Mouse (Mus musculus) midbrain, embryonic 14.5 days (tissue): Measurements from ENCODE around the gene Tspan5. TPM values are rescaled to one million over a fixed set of nuclear protein-coding genes. Genes with fewer than 3 reads are reported as not detected.

ENCODE experiments used
- ATAC-seq: fragments of 200-750 bp; cut with Nextera tagmentation; 2 replicates; pipeline ENCODE4 v1.8.0; 2017; ENCODE audit warnings: moderate number of reproducible peaks, moderate library complexity; ENCODE audit not compliant: low FRiP score, low TSS enrichment
- DNase-seq: peaks from one replicate; pipeline ENCODE4 v3.0.0-alpha.2; 2015
- H3K27ac ChIP-seq: fragments of 300-500 bp; sonication (generic); replicated peaks from 2 replicates; pipeline ENCODE4 v1.5.1; 2014; ENCODE audit warnings: mild to moderate bottlenecking, low read depth, low read length, moderate library complexity
- H3K27me3 ChIP-seq: fragments of 300-500 bp; sonication (generic); 2 replicates; pipeline ENCODE4 v1.6.1; 2014; ENCODE audit warnings: low read length, control low read depth, mixed read lengths; ENCODE audit not compliant: control insufficient read depth, insufficient read depth
- H3K36me3 ChIP-seq: fragments of 300-500 bp; sonication (generic); 2 replicates; pipeline ENCODE4 v1.6.1; 2014; ENCODE audit warnings: low read length, control low read depth; ENCODE audit not compliant: control insufficient read depth, insufficient read depth
- H3K4me1 ChIP-seq: fragments of 300-500 bp; sonication (generic); 2 replicates; pipeline ENCODE4 v1.6.1; 2014; ENCODE audit warnings: mild to moderate bottlenecking, antibody characterized with exemption, low read length, control low read depth; ENCODE audit not compliant: control insufficient read depth, insufficient read depth
- H3K4me2 ChIP-seq: fragments of 300-500 bp; sonication (generic); 2 replicates; pipeline ENCODE4 v1.6.1; 2014; ENCODE audit warnings: mild to moderate bottlenecking, low read length, moderate library complexity
- H3K4me3 ChIP-seq: fragments of 300-500 bp; sonication (generic); replicated peaks from 2 replicates; pipeline ENCODE4 v1.5.1; 2014; ENCODE audit warnings: low read depth, low read length
- H3K9ac ChIP-seq: fragments of 300-500 bp; sonication (generic); replicated peaks from 2 replicates; pipeline ENCODE4 v1.6.1; 2014; ENCODE audit warnings: mild to moderate bottlenecking, low read length, moderate library complexity
- H3K9me3 ChIP-seq: fragments of 300-500 bp; sonication (generic); 2 replicates; pipeline ENCODE4 v1.6.1; 2016; ENCODE audit warnings: low read length, control low read depth, mixed read lengths; ENCODE audit not compliant: control insufficient read depth
- WGBS: fragments of 180-500 bp; shearing (Covaris S2); extraction: QIAGEN DNeasy Blood & Tissue Kit; methylation state at CpG from one replicate; pipeline ENCODE4 v1.1.7; 2014; 5-methylcytosine and 5-hydroxymethylcytosine counted together
- polyA plus RNA-seq: library from polyadenylated mRNA; unstranded; fragments of >200 nt; fragmentation: Nextera tagmentation; extraction: Ambion mirVana; gene quantifications from 2 replicates; pipeline ENCODE4 v1.2.1, GENCODE M21; 2014

Gene Tspan5
- polyA plus RNA-seq, result 104 and 119 TPM in 2 replicates

- under 1% methylated on average over 82 of the region's 100 CpGs for WGBS
- no peaks in the 10 kb centered on the region for H3K27me3 ChIP-seq
- H3K9ac ChIP-seq, result peak within 1 kb of the TSS; percentile 78
- ATAC-seq, result peak; percentile 88
- peak within 1 kb of the TSS; percentile 94 for H3K27ac ChIP-seq
- no peaks in the 10 kb centered on the region for H3K9me3 ChIP-seq
- peak within 1 kb of the TSS; percentile 93 for H3K4me3 ChIP-seq
- no peaks in the 10 kb centered on the region for H3K36me3 ChIP-seq
- peak; percentile 96 for DNase-seq
- H3K4me1 ChIP-seq, result peaks cover 31% of the 10 kb centered on the region
- peak within 1 kb of the TSS; percentile 65 for H3K4me2 ChIP-seq
Observed at GRCm38 (mm10) chr3:138741649-138742565, at the start of gene Tspan5. Tspan5 (plus strand) TSS chr3:138742195.

- Histone ChIP-seq H3K36me3 (no peaks in the 10 kb centered on the region), H3K4me2 (no peak overlapping the region), H3K9me3 (no peaks in the 10 kb centered on the region), H3K9ac (no peak overlapping the region), H3K4me3 (no peak overlapping the region), H3K4me1 (no peaks in the 10 kb centered on the region), H3K27ac (no peak overlapping the region), H3K27me3 (no peaks in the 10 kb centered on the region)
- DNase-seq, result no peak
- ATAC-seq, result no peak
- WGBS, result 27% methylated on average over 1 of the region's 1 CpGs
Observed at GRCm38 (mm10) chr3:138692302-138692701, 49.7 kb upstream of the Tspan5 start.

GRCm38 (mm10) chr3:138703399-138703798 lies 38.6 kb upstream of the Tspan5 start:
- H3K4me3 ChIP-seq, result no peak overlapping the region
- WGBS, result 79% methylated on average over 12 of the region's 12 CpGs
- no peak for DNase-seq
- H3K9me3 ChIP-seq, result no peaks in the 10 kb centered on the region
- H3K27me3 ChIP-seq, result no peaks in the 10 kb centered on the region
- no peak overlapping the region for H3K27ac ChIP-seq
- H3K4me1 ChIP-seq, result peaks cover 13% of the 10 kb centered on the region; the same call in 1 of the 2 replicates
- no peak overlapping the region for H3K9ac ChIP-seq
- no peak overlapping the region for H3K4me2 ChIP-seq
- H3K36me3 ChIP-seq, result no peaks in the 10 kb centered on the region
- no peak for ATAC-seq

- Histone ChIP-seq H3K4me3 (no peak overlapping the region), H3K4me1 (peaks cover 18% of the 10 kb centered on the region), H3K27ac (no peak overlapping the region), H3K36me3 (no peaks in the 10 kb centered on the region), H3K27me3 (no peaks in the 10 kb centered on the region), H3K9ac (no peak overlapping the region), H3K4me2 (no peak overlapping the region), H3K9me3 (no peaks in the 10 kb centered on the region)
- no peak for ATAC-seq
- WGBS, result 66% methylated on average over 9 of the region's 9 CpGs
- no peak for DNase-seq
Observed at GRCm38 (mm10) chr3:138704469-138704868, 37.5 kb upstream of the Tspan5 start.

- peak; percentile 42 for DNase-seq
- no peak overlapping the region for H3K9ac ChIP-seq
- H3K9me3 ChIP-seq, result no peaks in the 10 kb centered on the region
- no peak overlapping the region for H3K4me3 ChIP-seq
- peak overlapping the region; percentile 14 for H3K4me2 ChIP-seq
- H3K27me3 ChIP-seq, result no peaks in the 10 kb centered on the region
- no peak overlapping the region; the same call in 1 of the 2 replicates for H3K27ac ChIP-seq
- ATAC-seq, result no peak
- H3K4me1 ChIP-seq, result peaks cover 18% of the 10 kb centered on the region
- 38% methylated on average over 14 of the region's 14 CpGs for WGBS
- H3K36me3 ChIP-seq, result no peaks in the 10 kb centered on the region
Observed at GRCm38 (mm10) chr3:138705875-138706274, 36.1 kb upstream of the Tspan5 start.

GRCm38 (mm10) chr3:138709183-138709582 lies 32.8 kb upstream of the Tspan5 start:
- Histone ChIP-seq H3K4me1 (peaks cover 18% of the 10 kb centered on the region), H3K4me2 (no peak overlapping the region), H3K27me3 (no peaks in the 10 kb centered on the region), H3K27ac (no peak overlapping the region), H3K9me3 (no peaks in the 10 kb centered on the region), H3K4me3 (no peak overlapping the region), H3K9ac (no peak overlapping the region), H3K36me3 (no peaks in the 10 kb centered on the region)
- ATAC-seq (no peak), DNase-seq (no peak)
- WGBS, result 83% methylated on average over 5 of the region's 5 CpGs

DNA sequence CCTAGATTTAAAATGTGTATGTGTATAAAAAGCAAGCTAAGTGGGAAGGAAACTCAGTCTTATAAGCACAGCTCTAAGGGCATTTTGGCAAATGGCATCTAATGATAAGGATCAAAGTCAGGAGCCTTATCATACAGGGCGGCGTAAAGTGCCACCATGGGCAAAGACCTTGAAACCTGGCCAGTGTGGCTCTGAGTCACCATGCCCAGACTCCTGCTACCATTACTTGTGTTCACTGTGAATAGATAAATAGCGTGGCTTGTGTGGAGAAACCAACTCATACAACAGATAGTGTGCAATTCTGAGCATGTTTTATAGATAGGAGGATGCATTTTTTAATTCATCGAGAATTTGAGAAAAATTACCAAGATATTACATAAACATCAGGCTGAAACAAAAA lies 30.0 kb upstream of the Tspan5 start:
- no peaks in the 10 kb centered on the region for H3K27me3 ChIP-seq
- H3K4me2 ChIP-seq, result no peak overlapping the region
- no peak for ATAC-seq
- no peaks in the 10 kb centered on the region for H3K9me3 ChIP-seq
- H3K36me3 ChIP-seq, result no peaks in the 10 kb centered on the region
- H3K4me3 ChIP-seq, result no peak overlapping the region
- H3K4me1 ChIP-seq, result peaks cover 4% of the 10 kb centered on the region
- H3K9ac ChIP-seq, result no peak overlapping the region
- H3K27ac ChIP-seq, result no peak overlapping the region
- WGBS, result 96% methylated on average over 4 of the region's 4 CpGs
- DNase-seq, result no peak

- Histone ChIP-seq H3K4me3 (no peak overlapping the region), H3K36me3 (no peaks in the 10 kb centered on the region), H3K27me3 (no peaks in the 10 kb centered on the region), H3K9ac (no peak overlapping the region), H3K4me2 (no peak overlapping the region), H3K9me3 (no peaks in the 10 kb centered on the region), H3K4me1 (peaks cover 4% of the 10 kb centered on the region), H3K27ac (no peak overlapping the region)
- ATAC-seq (no peak), DNase-seq (no peak)
- WGBS, result 90% methylated on average over 11 of the region's 11 CpGs
Observed at GRCm38 (mm10) chr3:138712452-138713140, 29.4 kb upstream of the Tspan5 start.
